Mouse (Mus musculus) brown adipose tissue, adult 24 weeks (tissue): ENCODE measurements around the gene Ramp3. TPM values are rescaled to one million over a fixed set of nuclear protein-coding genes. Genes with fewer than 3 reads are reported as not detected.
A peak's percentile ranks its signal among the peaks of the same experiment; 100 is the strongest.
"Not testable (repeated sequence)": the region's sequence is repeated elsewhere in the genome, so short reads cannot be mapped to it uniquely, and the experiment has no call there.

ENCODE experiments used
- H3K27ac ChIP-seq: fragments of 200-500 bp; replicated peaks from 2 replicates; pipeline ENCODE4 v1.5.1; 2012; ENCODE audit warnings: low read depth, mild to moderate bottlenecking, low read length
- H3K4me1 ChIP-seq: fragments of 200-500 bp; 2 replicates; pipeline ENCODE4 v1.6.1; 2012; ENCODE audit warnings: low read length, mixed read lengths; ENCODE audit not compliant: control insufficient read depth, insufficient read depth, insufficient read length
- H3K4me3 ChIP-seq: fragments of 200-500 bp; 2 replicates; pipeline ENCODE4 v1.5.1; 2012; ENCODE audit warnings: low read depth, mild to moderate bottlenecking, low read length, moderate library complexity; ENCODE audit not compliant: insufficient read depth
- polyA plus RNA-seq: library from polyadenylated mRNA; stranded (reverse); fragments of >200 nt; gene quantifications from 2 replicates; pipeline ENCODE4 v1.2.4, GENCODE M21; 2012; ENCODE audit not compliant: missing spikeins, insufficient read depth, insufficient read length

Ramp3 gene
- polyA plus RNA-seq, 1 experiment: not detected

DNA sequence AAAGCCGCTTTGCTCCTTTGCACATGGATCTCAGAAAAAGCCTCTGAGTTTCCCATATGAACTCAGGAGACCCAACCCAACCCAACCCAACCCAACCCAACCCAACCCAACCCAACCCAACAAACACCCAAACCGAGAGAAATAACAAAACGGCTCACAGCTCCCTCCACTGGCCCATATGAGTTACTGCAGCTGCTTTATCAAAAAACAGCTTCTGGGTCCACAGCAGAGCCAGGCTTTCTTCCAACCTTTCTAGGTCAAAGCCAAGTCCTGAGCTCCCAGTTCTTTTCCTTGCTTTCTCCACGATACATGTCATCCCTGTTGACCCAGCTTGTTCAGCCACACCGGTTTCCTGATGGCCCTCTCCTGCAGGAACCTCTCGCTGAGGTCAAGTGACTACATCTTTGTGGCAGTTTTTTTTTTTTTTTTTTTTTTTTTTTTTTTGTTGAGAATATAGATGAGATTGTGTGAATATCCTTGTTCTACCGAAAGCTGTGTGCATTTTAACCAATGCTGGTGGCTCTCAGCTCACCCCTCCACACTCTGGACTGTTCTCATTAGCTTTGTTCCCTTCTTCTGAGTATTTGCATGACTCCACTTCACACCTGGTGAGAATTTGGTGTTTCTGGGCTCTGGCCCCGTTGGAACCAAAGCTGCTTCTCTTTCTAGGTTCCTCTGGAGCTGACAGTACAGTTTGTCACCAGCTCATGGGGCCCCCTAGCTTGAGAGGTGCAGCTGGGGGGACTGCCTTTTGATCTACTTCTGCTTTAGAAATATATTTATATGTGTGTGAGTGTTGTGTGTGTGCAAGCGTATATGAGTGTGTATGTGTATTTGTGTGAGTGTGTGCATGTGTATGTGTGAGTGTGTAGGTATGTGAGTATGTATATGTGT, 10.2 kb upstream of the Ramp3 start:
- no peaks in the 10 kb centered on the region for H3K4me1 ChIP-seq
- no peak overlapping the region for H3K4me3 ChIP-seq
- H3K27ac ChIP-seq: no peak overlapping the region

DNA sequence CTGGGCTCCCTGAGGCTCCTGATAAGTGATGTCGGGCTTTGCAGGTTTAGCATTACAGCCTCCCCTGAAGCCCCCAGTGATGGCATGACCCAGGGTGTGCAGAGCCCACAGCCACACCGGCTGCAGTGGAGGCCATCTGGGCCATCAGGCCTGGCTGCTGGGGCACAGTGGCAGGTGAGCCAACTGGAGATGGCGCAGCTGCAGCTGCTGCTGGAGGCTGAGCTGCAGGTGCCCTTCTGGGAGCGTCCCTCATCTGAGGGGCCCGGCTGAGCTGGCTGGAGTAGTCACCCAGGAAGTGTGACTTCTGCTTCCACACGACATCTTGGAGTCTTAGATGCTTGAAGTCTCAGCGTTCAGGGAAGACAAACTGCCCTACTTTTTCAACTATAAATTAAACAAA, 7.8 kb upstream of the Ramp3 start:
- Histone ChIP-seq H3K27ac (no peak overlapping the region), H3K4me3 (no peak overlapping the region), H3K4me1 (no peaks in the 10 kb centered on the region)

DNA sequence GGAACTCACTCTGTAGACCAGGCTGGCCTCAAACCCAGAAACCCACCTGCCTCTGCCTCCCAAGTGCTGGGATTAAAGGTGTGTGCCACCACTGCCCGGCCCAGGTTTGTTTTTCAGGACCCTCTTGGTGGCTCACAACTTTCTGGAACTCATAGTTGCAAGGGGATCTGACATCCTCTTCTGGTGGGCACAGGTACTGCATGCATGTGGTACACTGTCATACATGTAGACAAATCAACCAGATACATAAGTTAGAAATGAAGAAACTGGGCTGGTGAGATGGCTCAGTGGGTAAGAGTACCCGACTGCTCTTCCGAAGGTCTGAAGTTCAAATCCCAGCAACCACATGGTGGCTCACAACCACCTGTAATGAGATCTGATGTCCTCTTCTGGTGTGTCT, 5.3 kb upstream of the Ramp3 start:
- H3K27ac ChIP-seq, H3K4me1 ChIP-seq, H3K4me3 ChIP-seq: not testable (repeated sequence)

DNA sequence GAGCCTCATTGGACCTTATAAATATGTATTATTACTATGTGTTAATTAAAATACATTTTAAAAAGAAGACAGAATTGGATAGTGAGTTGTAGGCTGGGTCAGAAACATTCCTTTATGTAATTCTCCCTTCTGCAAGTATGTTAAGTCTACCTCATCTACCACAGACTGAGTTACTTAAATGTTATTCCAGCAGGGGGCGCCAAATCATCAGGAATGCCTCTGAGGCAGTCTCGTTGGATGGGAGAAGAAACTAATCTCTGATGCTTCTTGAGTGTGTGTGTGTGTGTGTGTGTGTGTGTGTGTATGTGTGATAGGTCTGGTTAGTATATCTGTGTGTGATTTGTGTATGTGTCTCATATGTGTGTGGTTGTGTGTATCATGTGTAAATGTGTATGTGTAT, 3.4 kb upstream of the Ramp3 start:
- Histone ChIP-seq H3K4me1 (no peaks in the 10 kb centered on the region), H3K27ac (no peak overlapping the region), H3K4me3 (no peak overlapping the region)

DNA sequence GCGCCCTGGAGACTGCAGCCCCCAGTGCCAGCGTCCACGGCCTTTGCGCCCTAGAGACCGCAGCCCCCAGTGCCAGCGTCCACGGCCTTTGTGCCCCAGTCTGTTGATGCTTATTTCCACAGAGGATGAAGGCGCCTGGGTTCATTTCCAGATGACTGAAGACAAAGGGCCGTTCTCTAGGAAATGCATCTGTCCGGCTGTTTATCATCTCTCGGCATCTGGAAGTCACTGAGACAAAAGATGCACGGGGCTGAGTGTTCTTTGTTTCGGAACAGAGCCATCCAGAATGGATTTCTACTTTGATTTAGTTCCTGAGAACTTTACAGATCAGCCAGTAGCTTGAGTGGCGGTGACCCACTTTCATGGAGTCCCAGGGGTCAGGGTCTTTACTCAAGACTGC, 2.9 kb downstream of the Ramp3 start:
- Histone ChIP-seq H3K27ac (no peak overlapping the region), H3K4me1 (no peaks in the 10 kb centered on the region), H3K4me3 (no peak overlapping the region)

DNA sequence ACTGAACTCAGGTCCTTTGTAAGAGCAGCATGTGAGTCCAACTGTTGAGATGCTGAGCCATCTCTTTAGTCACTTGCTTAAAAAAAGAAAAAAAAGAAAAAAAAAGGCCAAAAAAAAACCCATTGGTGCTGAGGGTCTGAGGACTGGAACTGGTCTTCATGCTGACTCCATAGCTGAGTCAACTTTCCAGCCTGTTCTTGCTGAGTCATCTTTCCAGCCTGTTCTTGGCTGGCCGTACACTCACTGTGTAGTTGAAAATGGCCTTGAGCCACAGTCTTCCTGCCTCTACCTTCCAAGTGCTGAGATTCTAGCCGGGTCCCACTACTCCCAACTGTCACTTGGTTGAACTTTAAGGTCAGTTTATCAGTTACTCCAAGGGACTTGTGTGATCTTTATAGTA, 8.3 kb downstream of the Ramp3 start:
- H3K4me1 ChIP-seq: peaks cover 4% of the 10 kb centered on the region; the same call in 1 of the 2 replicates
- no peak overlapping the region for H3K27ac ChIP-seq
- H3K4me3 ChIP-seq: no peak overlapping the region

DNA sequence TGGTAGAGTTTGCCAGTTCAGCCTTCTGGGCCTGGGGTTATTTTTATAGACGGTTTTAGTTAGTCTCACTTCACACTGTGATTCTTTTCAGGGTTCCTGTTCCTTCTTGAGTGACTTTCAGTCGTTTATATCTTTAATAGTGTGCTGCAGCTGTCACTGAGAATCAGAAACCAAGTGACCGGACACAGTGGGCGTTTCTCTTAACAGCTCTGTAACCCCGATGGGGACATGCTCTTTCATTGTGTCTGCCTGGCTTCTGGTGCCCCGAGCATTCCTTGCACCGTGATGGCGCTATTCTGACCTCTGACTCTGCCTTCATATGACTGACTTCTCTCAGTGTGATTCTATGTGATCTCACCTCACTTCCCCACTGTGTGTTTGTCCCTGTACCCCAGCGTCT, 10.7 kb downstream of the Ramp3 start:
- Histone ChIP-seq H3K27ac (no peak overlapping the region), H3K4me1 (peaks cover 4% of the 10 kb centered on the region; the same call in 1 of the 2 replicates), H3K4me3 (no peak overlapping the region)

DNA sequence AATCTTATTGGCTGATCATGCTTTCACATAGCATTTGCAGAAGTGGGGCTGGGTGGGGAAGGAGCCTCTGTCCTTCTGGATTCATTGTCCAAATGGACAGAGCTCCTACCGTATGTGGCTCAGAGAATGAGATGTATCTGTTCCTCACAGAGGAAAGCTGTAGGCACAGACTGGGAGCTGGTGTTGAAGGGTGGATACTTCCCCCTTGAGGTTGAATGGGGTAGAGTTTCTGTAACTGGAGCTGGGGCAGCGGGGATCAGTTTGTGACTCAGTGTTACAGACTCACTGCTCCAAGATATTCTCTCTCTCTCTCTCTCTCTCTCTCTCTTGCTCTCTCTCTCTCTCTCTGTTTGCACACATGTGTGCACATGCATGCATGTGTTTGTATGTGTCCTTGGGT, 11.7 kb downstream of the Ramp3 start:
- H3K4me1 ChIP-seq: peaks cover 10% of the 10 kb centered on the region; the same call in 1 of the 2 replicates
- H3K27ac ChIP-seq: no peak overlapping the region
- H3K4me3 ChIP-seq: no peak overlapping the region

DNA sequence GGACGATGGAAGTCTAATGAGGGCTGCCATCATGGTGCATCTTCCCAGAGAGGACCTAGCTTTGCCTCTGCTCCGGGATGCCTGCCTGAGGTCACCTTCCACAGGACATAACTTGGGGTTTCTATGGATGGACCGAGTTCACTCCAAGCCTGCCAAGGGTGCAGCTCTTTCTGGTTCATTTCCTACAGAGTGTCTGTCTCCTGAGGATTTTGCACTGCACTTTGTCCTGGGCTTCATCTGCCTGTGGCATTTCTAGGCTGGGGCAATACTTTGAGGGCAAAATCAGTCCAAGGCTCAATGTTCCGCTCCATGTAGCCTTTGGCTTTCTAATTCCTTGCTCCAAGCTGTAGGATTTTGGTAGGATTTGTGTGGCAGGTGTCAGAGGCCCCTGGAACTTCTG, 12.5 kb downstream of the Ramp3 start:
- H3K27ac ChIP-seq: no peak overlapping the region
- H3K4me3 ChIP-seq: no peak overlapping the region
- peaks cover 11% of the 10 kb centered on the region; the same call in 1 of the 2 replicates for H3K4me1 ChIP-seq

DNA sequence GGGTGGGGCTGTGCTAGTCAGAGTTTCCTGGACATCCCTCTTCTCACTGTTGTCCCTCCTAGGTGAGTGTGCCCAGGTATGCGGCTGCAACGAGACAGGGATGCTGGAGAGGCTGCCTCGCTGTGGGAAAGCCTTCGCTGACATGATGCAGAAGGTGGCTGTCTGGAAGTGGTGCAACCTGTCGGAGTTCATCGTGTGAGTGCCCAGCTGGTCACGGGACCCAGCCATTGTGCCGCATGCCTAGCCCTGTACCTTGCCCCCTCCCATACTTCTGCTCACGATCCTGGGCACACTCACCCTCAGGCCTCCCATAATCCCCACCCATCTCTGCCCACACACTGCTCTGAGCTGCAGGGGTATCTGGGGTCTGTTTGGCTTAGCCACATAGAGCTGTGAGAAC, 16.4 kb downstream of the Ramp3 start:
- H3K27ac ChIP-seq: peak overlapping the region; percentile 58
- H3K4me3 ChIP-seq: no peak overlapping the region
- H3K4me1 ChIP-seq: peaks cover 10% of the 10 kb centered on the region; the same call in 1 of the 2 replicates

DNA sequence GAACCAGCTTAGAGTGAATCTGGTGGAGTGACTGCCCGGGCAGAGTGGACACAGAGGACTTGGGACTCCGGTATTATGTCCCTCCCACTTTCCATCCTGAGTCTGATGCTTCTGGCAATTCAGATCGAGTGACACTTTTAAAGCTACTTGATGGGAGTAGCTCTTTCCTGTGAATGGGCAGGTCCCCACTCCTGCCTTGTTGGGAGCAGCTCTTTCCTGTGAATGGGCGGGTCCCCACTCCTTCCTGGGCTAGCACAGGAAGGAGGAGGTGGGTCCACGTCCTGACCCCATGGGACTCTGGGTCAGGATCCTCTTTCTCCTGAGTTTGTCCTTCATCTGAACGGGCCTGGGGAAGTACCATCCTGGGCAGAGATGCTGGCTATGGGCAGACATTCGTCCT, 17.1 kb downstream of the Ramp3 start:
- H3K27ac ChIP-seq: peak overlapping the region; percentile 62
- peaks cover 10% of the 10 kb centered on the region; the same call in 1 of the 2 replicates for H3K4me1 ChIP-seq
- H3K4me3 ChIP-seq: no peak overlapping the region

DNA sequence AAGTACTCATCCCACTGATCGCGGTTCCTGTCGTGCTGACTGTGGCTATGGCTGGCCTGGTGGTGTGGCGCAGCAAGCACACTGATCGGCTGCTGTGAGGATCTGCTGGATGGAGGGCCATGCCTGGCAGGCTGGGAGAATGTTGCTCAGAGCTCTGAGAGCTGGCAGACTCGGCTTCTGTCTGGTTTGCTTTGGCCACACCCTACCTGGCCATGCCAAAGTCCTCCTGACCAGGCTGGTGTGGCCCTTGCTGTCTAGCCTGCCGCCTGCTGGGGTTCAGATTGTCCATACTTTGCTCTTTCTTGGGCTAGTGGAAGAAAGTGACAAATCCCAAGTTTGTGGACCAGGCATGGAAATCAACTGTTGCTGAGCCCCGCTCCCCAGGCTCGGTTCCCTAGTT, 18.3 kb downstream of the Ramp3 start:
- H3K27ac ChIP-seq: no peak overlapping the region
- H3K4me1 ChIP-seq: peaks cover 10% of the 10 kb centered on the region; the same call in 1 of the 2 replicates
- no peak overlapping the region for H3K4me3 ChIP-seq

DNA sequence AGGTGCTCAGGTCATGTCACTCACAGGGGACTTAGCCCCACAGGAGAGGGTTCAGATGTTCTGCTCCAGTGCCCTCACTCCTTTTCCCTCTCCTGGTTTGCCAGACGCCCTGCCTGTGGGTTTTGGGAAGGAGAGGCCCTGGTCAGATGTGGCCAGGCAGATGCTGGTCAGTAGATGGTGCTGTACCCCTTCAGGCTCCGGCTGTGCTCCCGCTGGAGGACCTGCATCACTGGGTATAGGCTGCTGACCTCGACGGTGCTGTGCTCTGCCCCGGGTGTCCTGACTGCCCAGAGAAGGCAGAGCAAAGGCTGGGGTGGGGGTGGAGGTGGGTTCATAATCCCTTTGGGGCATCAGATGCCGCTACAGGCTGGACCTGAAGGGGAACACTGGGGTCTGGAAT, 19.2 kb downstream of the Ramp3 start:
- Histone ChIP-seq H3K4me1 (peaks cover 10% of the 10 kb centered on the region; the same call in 1 of the 2 replicates), H3K27ac (no peak overlapping the region), H3K4me3 (no peak overlapping the region)

DNA sequence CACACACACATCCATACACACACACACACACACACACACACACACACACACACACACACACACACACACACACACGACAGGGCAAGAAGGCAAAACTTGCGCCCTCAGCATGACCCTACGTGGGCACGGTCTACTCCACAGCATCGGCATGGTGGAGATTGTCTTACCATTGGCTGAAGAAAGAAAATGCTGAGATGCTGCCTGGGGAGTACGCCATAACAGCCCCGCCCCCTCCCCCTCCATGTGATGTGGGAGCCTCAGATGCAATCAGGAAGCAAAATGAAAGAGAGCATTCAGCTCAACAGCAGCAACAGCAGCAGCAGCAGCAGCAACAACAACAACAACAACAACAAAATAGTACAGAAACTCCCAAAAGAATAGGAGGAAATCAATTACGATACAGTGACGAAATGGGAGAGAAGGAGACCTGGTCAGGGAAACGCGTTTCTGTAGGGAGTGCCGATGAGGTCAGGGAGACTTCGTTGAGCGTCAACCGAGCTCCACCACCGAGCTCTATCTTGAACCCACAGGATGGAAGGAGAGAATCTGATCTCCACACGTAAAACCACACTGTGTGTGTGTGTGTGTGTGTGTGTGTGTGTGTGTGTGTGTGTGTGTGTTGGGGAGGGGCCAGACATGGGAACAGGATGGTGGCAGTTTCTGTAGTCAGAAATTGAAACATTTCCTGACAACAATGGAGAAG, 21.5 kb downstream of the Ramp3 start:
- Histone ChIP-seq H3K4me1 (peaks cover 6% of the 10 kb centered on the region; the same call in 1 of the 2 replicates), H3K27ac (peak overlapping the region; percentile 90), H3K4me3 (peak overlapping the region; percentile 52)

DNA sequence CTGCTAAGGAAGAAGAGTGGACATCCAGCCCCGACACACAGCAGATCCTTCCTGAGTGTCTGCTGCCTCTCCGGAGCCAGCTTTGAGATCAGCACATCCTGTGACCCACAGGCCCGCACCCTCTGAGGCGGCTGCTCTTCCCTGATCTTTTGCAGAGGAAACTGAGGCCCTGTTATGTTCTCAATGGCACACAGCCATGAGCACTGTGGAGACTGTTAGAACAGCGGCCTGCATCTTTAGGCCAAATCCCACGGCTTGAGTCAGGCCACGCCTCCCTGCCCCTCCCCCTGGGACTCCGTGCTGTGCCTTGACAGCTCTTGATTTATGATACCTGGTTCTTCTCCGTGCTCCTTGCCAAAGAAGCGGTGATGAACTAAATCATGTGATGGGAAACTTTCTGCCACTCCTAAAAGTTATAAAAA, 22.1 kb downstream of the Ramp3 start:
- H3K4me3 ChIP-seq: peak overlapping the region; percentile 52
- peaks cover 3% of the 10 kb centered on the region; the same call in 1 of the 2 replicates for H3K4me1 ChIP-seq
- H3K27ac ChIP-seq: peak overlapping the region; percentile 90
